Comparison of ENCODE assay signal across 8 mouse cellular contexts in genomic region chr7:12921318-12921704, GRCm38 (mm10). TPM values are rescaled to one million over a fixed set of nuclear protein-coding genes. Genes with fewer than 3 reads are reported as not detected.
DNase-seq lines count a peak whose midpoint lies in the region; ATAC-seq and TF ChIP-seq lines count a peak whose summit lies in the region.

No protein-coding gene starts in this region.

- DNase-seq in layer of hippocampus, adult 2 months (ENCODE audit: low spot score in 2 of 2): no peak
- DNase-seq in layer of hippocampus, postnatal 36 days: no peak
- no peak for DNase-seq in embryonic facial prominence, embryonic 10.5 days (ENCODE audit: low spot score)
- peak; percentile 48 for DNase-seq in midbrain, postnatal 0 days (ENCODE audit: low spot score)
- DNase-seq in right cerebral cortex, postnatal 14 days: no peak
- DNase-seq in frontal cortex, postnatal 36 days (ENCODE audit: low spot score in 2 of 2): no peak
- no peak for DNase-seq in gastrocnemius, postnatal 4 days (ENCODE audit: low spot score in 2 of 2)

- peaks cover 30% of the 10 kb centered on the region for H3K4me1 ChIP-seq in embryonic facial prominence, embryonic 10.5 days
- H3K4me1 ChIP-seq in hindbrain, embryonic 16.5 days (ENCODE audit: control insufficient read depth, insufficient read depth, low read depth, low read length): peaks cover 11% of the 10 kb centered on the region
- H3K4me1 ChIP-seq in midbrain, postnatal 0 days (ENCODE audit: insufficient read depth, low read length): peaks cover 8% of the 10 kb centered on the region; the same call in 1 of the 2 replicates

- WGBS in embryonic facial prominence, embryonic 10.5 days: 1% methylated on average over 3 of the region's 3 CpGs
- WGBS in hindbrain, embryonic 16.5 days: 1% methylated on average over 3 of the region's 3 CpGs
- WGBS in midbrain, postnatal 0 days: 0% methylated on average over 3 of the region's 3 CpGs

- H3K27ac ChIP-seq in layer of hippocampus, adult 2 months: peak overlapping the region; percentile 99
- peak overlapping the region; percentile 96 for H3K27ac ChIP-seq in embryonic facial prominence, embryonic 10.5 days (replicated peaks)
- H3K27ac ChIP-seq in hindbrain, embryonic 16.5 days (ENCODE audit: low read depth, low read length): peak overlapping the region; percentile 95
- peak overlapping the region; percentile 97 for H3K27ac ChIP-seq in midbrain, postnatal 0 days (ENCODE audit: low read depth, low read length)

- peak; percentile 12; the same call in 1 of the 2 replicates for ATAC-seq in hindbrain, embryonic 16.5 days
- peak; percentile 17; the same call in 1 of the 2 replicates for ATAC-seq in midbrain, postnatal 0 days (ENCODE audit: low FRiP score)

- H3K4me3 ChIP-seq in layer of hippocampus, adult 2 months: peak overlapping the region; percentile 100
- H3K4me3 ChIP-seq in embryonic facial prominence, embryonic 10.5 days: peak overlapping the region; percentile 91
- H3K4me3 ChIP-seq in hindbrain, embryonic 16.5 days (ENCODE audit: low read length): peak overlapping the region; percentile 78
- H3K4me3 ChIP-seq in midbrain, postnatal 0 days (ENCODE audit: low read depth, low read length): peak overlapping the region; percentile 83

- peak overlapping the region; percentile 85 for H3K4me2 ChIP-seq in hindbrain, embryonic 16.5 days (ENCODE audit: low read length)
- H3K4me2 ChIP-seq in midbrain, postnatal 0 days (ENCODE audit: low read depth, low read length, poor library complexity, severe bottlenecking): peak overlapping the region; percentile 84

- no peak for TF ChIP-seq CTCF in layer of hippocampus, adult 2 months (conservative IDR thresholded peaks at IDR 0.05)
- TF ChIP-seq CTCF in midbrain, postnatal 0 days (IDR thresholded peaks at IDR 0.05): no peak

- no peaks in the 10 kb centered on the region for H3K9me3 ChIP-seq in embryonic facial prominence, embryonic 10.5 days
- H3K9me3 ChIP-seq in hindbrain, embryonic 16.5 days (ENCODE audit: control insufficient read depth, low read length): no peaks in the 10 kb centered on the region
- no peaks in the 10 kb centered on the region for H3K9me3 ChIP-seq in midbrain, postnatal 0 days (ENCODE audit: low read length)

- peak overlapping the region; percentile 80 for H3K9ac ChIP-seq in hindbrain, embryonic 16.5 days (ENCODE audit: low read depth, low read length)
- peak overlapping the region; percentile 82 for H3K9ac ChIP-seq in midbrain, postnatal 0 days (replicated peaks; ENCODE audit: low read length, poor library complexity, severe bottlenecking)

- H3K36me3 ChIP-seq in embryonic facial prominence, embryonic 10.5 days (replicated peaks): peaks cover 34% of the 10 kb centered on the region
- H3K36me3 ChIP-seq in hindbrain, embryonic 16.5 days (ENCODE audit: control insufficient read depth, insufficient read depth, low read length): peaks cover 28% of the 10 kb centered on the region
- peaks cover 25% of the 10 kb centered on the region for H3K36me3 ChIP-seq in midbrain, postnatal 0 days (ENCODE audit: insufficient read depth, low read length)

- peaks cover 3% of the 10 kb centered on the region for H3K27me3 ChIP-seq in embryonic facial prominence, embryonic 10.5 days (replicated peaks; ENCODE audit: low read depth, poor library complexity, severe bottlenecking)
- H3K27me3 ChIP-seq in hindbrain, embryonic 16.5 days (replicated peaks; ENCODE audit: control insufficient read depth, insufficient read depth, low read length): peaks cover 5% of the 10 kb centered on the region
- 0 out of 2 replicates have a peak, but pooled peaks cover 6% of the 10 kb centered on the region for H3K27me3 ChIP-seq in midbrain, postnatal 0 days (ENCODE audit: insufficient read depth, low read length)

RNA-seq across cellular contexts. Expression of gene Rps5, which starts 0.8 kb away (rescaled TPM):
- 100 to 1,000 TPM; 401 to 427 TPM for total RNA-seq in layer of hippocampus, adult 2 months (2021)
- total RNA-seq in layer of hippocampus, postnatal 36 days (2021): 100 to 1,000 TPM; 399 to 414 TPM
- 1,112 and 1,123 TPM in 2 replicates for polyA plus RNA-seq in embryonic facial prominence, embryonic 10.5 days (2016; fragmentation: Nextera tagmentation; extraction: Ambion mirVana)
- 564 and 566 TPM in 2 replicates for polyA plus RNA-seq in hindbrain, embryonic 16.5 days (2015; fragmentation: Nextera tagmentation; extraction: Ambion mirVana)
- total RNA-seq in midbrain, postnatal 0 days (2014; rRNA removed): 1,185 and 1,542 TPM in 2 replicates
- 583 and 614 TPM in 2 replicates for polyA plus RNA-seq in midbrain, postnatal 0 days (2015; fragmentation: Nextera tagmentation; extraction: Ambion mirVana)
- 1,000 to 10,000 TPM; 1,104 to 1,266 TPM for total RNA-seq in gastrocnemius, postnatal 4 days (2021)

RNA-seq across cellular contexts. Expression of gene Rnf225, which starts 5.9 kb away (rescaled TPM):
- 1 to 10 TPM in 1 of 2 experiments, under 1 TPM in 1; 0.64 to 1.2 TPM for total RNA-seq in layer of hippocampus, adult 2 months (2021)
- total RNA-seq in layer of hippocampus, postnatal 36 days (2021): under 1 TPM; 0.85 to 0.88 TPM
- 0.67 and 1.0 TPM in 2 replicates for polyA plus RNA-seq in embryonic facial prominence, embryonic 10.5 days (2016; fragmentation: Nextera tagmentation; extraction: Ambion mirVana)
- polyA plus RNA-seq in hindbrain, embryonic 16.5 days (2015; fragmentation: Nextera tagmentation; extraction: Ambion mirVana): 1.2 and 1.3 TPM in 2 replicates
- total RNA-seq in midbrain, postnatal 0 days (2014; rRNA removed): 1.9 and 2.7 TPM in 2 replicates
- polyA plus RNA-seq in midbrain, postnatal 0 days (2015; fragmentation: Nextera tagmentation; extraction: Ambion mirVana): 1.1 and 1.2 TPM in 2 replicates
- total RNA-seq in gastrocnemius, postnatal 4 days (2021): under 1 TPM; 0.62 to 0.69 TPM

RNA-seq across cellular contexts. Expression of gene Zscan22, which starts 23.7 kb away (rescaled TPM):
- 10 to 100 TPM; 13.9 to 17.7 TPM for total RNA-seq in layer of hippocampus, adult 2 months (2021)
- 10 to 100 TPM; 17.0 to 20.7 TPM for total RNA-seq in layer of hippocampus, postnatal 36 days (2021)
- 19.7 and 20.1 TPM in 2 replicates for polyA plus RNA-seq in embryonic facial prominence, embryonic 10.5 days (2016; fragmentation: Nextera tagmentation; extraction: Ambion mirVana)
- polyA plus RNA-seq in hindbrain, embryonic 16.5 days (2015; fragmentation: Nextera tagmentation; extraction: Ambion mirVana): 10.4 and 13.1 TPM in 2 replicates
- 4.4 and 8.3 TPM in 2 replicates for total RNA-seq in midbrain, postnatal 0 days (2014; rRNA removed)
- 2.6 and 3.7 TPM in 2 replicates for polyA plus RNA-seq in midbrain, postnatal 0 days (2015; fragmentation: Nextera tagmentation; extraction: Ambion mirVana)
- total RNA-seq in gastrocnemius, postnatal 4 days (2021): 1 to 10 TPM; 4.9 to 5.7 TPM

RNA-seq across cellular contexts. Expression of gene Zfp128, which starts 40.3 kb away (rescaled TPM):
- total RNA-seq in layer of hippocampus, adult 2 months (2021): 1 to 10 TPM; 6.7 to 6.8 TPM
- total RNA-seq in layer of hippocampus, postnatal 36 days (2021): 1 to 10 TPM; 7.7 to 9.0 TPM
- polyA plus RNA-seq in embryonic facial prominence, embryonic 10.5 days (2016; fragmentation: Nextera tagmentation; extraction: Ambion mirVana): 5.7 and 6.6 TPM in 2 replicates
- 6.8 and 7.1 TPM in 2 replicates for polyA plus RNA-seq in hindbrain, embryonic 16.5 days (2015; fragmentation: Nextera tagmentation; extraction: Ambion mirVana)
- 16.6 and 17.9 TPM in 2 replicates for total RNA-seq in midbrain, postnatal 0 days (2014; rRNA removed)
- 2.0 and 3.0 TPM in 2 replicates for polyA plus RNA-seq in midbrain, postnatal 0 days (2015; fragmentation: Nextera tagmentation; extraction: Ambion mirVana)
- total RNA-seq in gastrocnemius, postnatal 4 days (2021): 1 to 10 TPM; 3.2 to 3.4 TPM

RNA-seq across cellular contexts. Expression of gene Zfp324, which starts 44.3 kb away (rescaled TPM):
- total RNA-seq in layer of hippocampus, adult 2 months (2021): 10 to 100 TPM; 11.0 to 11.4 TPM
- total RNA-seq in layer of hippocampus, postnatal 36 days (2021): 10 to 100 TPM; 11.6 to 13.1 TPM
- 11.8 and 12.5 TPM in 2 replicates for polyA plus RNA-seq in embryonic facial prominence, embryonic 10.5 days (2016; fragmentation: Nextera tagmentation; extraction: Ambion mirVana)
- 11.9 and 13.5 TPM in 2 replicates for polyA plus RNA-seq in hindbrain, embryonic 16.5 days (2015; fragmentation: Nextera tagmentation; extraction: Ambion mirVana)
- 31.7 and 35.4 TPM in 2 replicates for total RNA-seq in midbrain, postnatal 0 days (2014; rRNA removed)
- polyA plus RNA-seq in midbrain, postnatal 0 days (2015; fragmentation: Nextera tagmentation; extraction: Ambion mirVana): 7.7 and 9.0 TPM in 2 replicates
- total RNA-seq in gastrocnemius, postnatal 4 days (2021): 1 to 10 TPM; 6.0 to 6.6 TPM
